Mouse (Mus musculus): ENCODE results near the gene Tesc.

GRCm38 (mm10) chr5:118045385-118045784 lies 17.8 kb downstream of the Tesc start:
- TF ChIP-seq CTCF (IDR thresholded peaks at IDR 0.05; ENCODE audit: low read depth, low read length) (no peak), POLR2A (IDR thresholded peaks at IDR 0.05; ENCODE audit: borderline replicate concordance, low read depth, low read length) (no peak)
